Mouse (Mus musculus): Measurements from ENCODE around the gene Nsun6.

The Nsun6 gene

GRCm38 (mm10) chr2:15054945-15055637 is at the start of gene Nsun6:
Gene Nsun6, minus strand, starts transcription at chr2:15055069.
- DNase-seq (ENCODE audit: low read depth in 2 of 2, low spot score in 2 of 2), result peak; percentile 91 to 93

- no peak for DNase-seq (ENCODE audit: low read depth in 2 of 2, low spot score in 2 of 2)
Measured at GRCm38 (mm10) chr2:15104386-15104785, 49.5 kb upstream of the Nsun6 start.

- no peak for DNase-seq (ENCODE audit: low read depth in 2 of 2, low spot score in 2 of 2)
Measured at GRCm38 (mm10) chr2:15096514-15097090, 41.7 kb upstream of the Nsun6 start.

- no peak for DNase-seq (ENCODE audit: low read depth in 2 of 2, low spot score in 2 of 2)
Measured at GRCm38 (mm10) chr2:15087308-15087707, 32.4 kb upstream of the Nsun6 start.

GRCm38 (mm10) chr2:15083702-15084101 is 28.8 kb upstream of the Nsun6 start:
- DNase-seq (ENCODE audit: low read depth in 2 of 2, low spot score in 2 of 2), result no peak

GRCm38 (mm10) chr2:15067091-15067490 is 12.2 kb upstream of the Nsun6 start:
- DNase-seq (ENCODE audit: low read depth in 2 of 2, low spot score in 2 of 2), result no peak

GRCm38 (mm10) chr2:15065447-15065846 is 10.6 kb upstream of the Nsun6 start:
- no peak for DNase-seq (ENCODE audit: low read depth in 2 of 2, low spot score in 2 of 2)

- DNase-seq (ENCODE audit: low read depth in 2 of 2, low spot score in 2 of 2), result no peak
Measured at GRCm38 (mm10) chr2:15064380-15065269, 9.8 kb upstream of the Nsun6 start.

GRCm38 (mm10) chr2:15063815-15064214 is 8.9 kb upstream of the Nsun6 start:
- DNase-seq (ENCODE audit: low read depth in 2 of 2, low spot score in 2 of 2), result no peak

- DNase-seq (ENCODE audit: low read depth in 2 of 2, low spot score in 2 of 2), result no peak
Measured at GRCm38 (mm10) chr2:15060856-15061255, 6.0 kb upstream of the Nsun6 start.

- DNase-seq (ENCODE audit: low read depth in 2 of 2, low spot score in 2 of 2), result no peak
Measured at GRCm38 (mm10) chr2:15058227-15058626, 3.4 kb upstream of the Nsun6 start.

GRCm38 (mm10) chr2:15055741-15056151 is 877 bp upstream of the Nsun6 start:
- DNase-seq (ENCODE audit: low read depth in 2 of 2, low spot score in 2 of 2), result peak in 1 of 2 experiments; percentile 39

GRCm38 (mm10) chr2:15054496-15054895 is 373 bp downstream of the Nsun6 start:
- DNase-seq (ENCODE audit: low read depth in 2 of 2, low spot score in 2 of 2), result no peak

GRCm38 (mm10) chr2:15049117-15049873 is 5.6 kb downstream of the Nsun6 start, which contains the start of gene Arl5b:
Gene Arl5b, plus strand, starts transcription at chr2:15049395.
- DNase-seq (ENCODE audit: low read depth in 2 of 2, low spot score in 2 of 2), result peak; percentile 86 to 87

GRCm38 (mm10) chr2:15040326-15040725 is 14.5 kb downstream of the Nsun6 start:
- DNase-seq (ENCODE audit: low read depth in 2 of 2, low spot score in 2 of 2), result peak; percentile 26 to 45

GRCm38 (mm10) chr2:15038705-15039104 is 16.2 kb downstream of the Nsun6 start:
- no peak for DNase-seq (ENCODE audit: low read depth in 2 of 2, low spot score in 2 of 2)

- DNase-seq (ENCODE audit: low read depth in 2 of 2, low spot score in 2 of 2), result no peak
Measured at GRCm38 (mm10) chr2:15027816-15028215, 27.1 kb downstream of the Nsun6 start.

GRCm38 (mm10) chr2:15026817-15027216 is 28.1 kb downstream of the Nsun6 start:
- no peak for DNase-seq (ENCODE audit: low read depth in 2 of 2, low spot score in 2 of 2)

- no peak for DNase-seq (ENCODE audit: low read depth in 2 of 2, low spot score in 2 of 2)
Measured at GRCm38 (mm10) chr2:15008072-15008471, 46.8 kb downstream of the Nsun6 start.

GRCm38 (mm10) chr2:15007531-15007930 is 47.3 kb downstream of the Nsun6 start:
- DNase-seq (ENCODE audit: low read depth in 2 of 2, low spot score in 2 of 2), result no peak

- no peak for DNase-seq (ENCODE audit: low read depth in 2 of 2, low spot score in 2 of 2)
Measured at GRCm38 (mm10) chr2:14997836-14998235, 57.0 kb downstream of the Nsun6 start.
